Mouse (Mus musculus): ENCODE data around the gene Ccnt1. TPM values are rescaled to one million over a fixed set of nuclear protein-coding genes. Genes with fewer than 3 reads are reported as not detected.
A peak's percentile ranks its signal among the peaks of the same experiment; 100 is the strongest.

The Ccnt1 gene
- polyA plus RNA-seq, 1 experiment from 2014 or later: 34.0 TPM

- Histone ChIP-seq H3K27ac (replicated peaks in 1 of 2; ENCODE audit: control insufficient read depth in 1 of 2, insufficient read depth in 1 of 2, low read depth in 2 of 2, low read length in 2 of 2) (peak overlapping the region; percentile 92 to 98), H3K9me3 (ENCODE audit: control insufficient read depth, low read length) (no peaks in the 10 kb centered on the region), H3K4me1 (ENCODE audit: control insufficient read depth in 2 of 2, insufficient read depth in 2 of 2, low read length in 2 of 2) (peaks cover 60 to 74% of the 10 kb centered on the region in 2 experiments), H3K4me2 (ENCODE audit: low read length) (peak overlapping the region; percentile 90), H3K36me3 (ENCODE audit: control insufficient read depth, insufficient read depth, low read length) (peaks cover 56% of the 10 kb centered on the region), H3K27me3 (ENCODE audit: control insufficient read depth, insufficient read depth, low read length) (no peaks in the 10 kb centered on the region), H3K9ac (ENCODE audit: low read length) (peak overlapping the region; percentile 80), H3K4me3 (ENCODE audit: control insufficient read depth in 1 of 2, insufficient read depth in 1 of 2, low read depth in 1 of 2, low read length in 2 of 2) (peak overlapping the region in 1 of 2 experiments; percentile 45; a peak in 1 of 4 replicates)
- no peak for ATAC-seq (ENCODE audit: insufficient number of reproducible peaks, insufficient read depth, low FRiP score, low read depth)
- 84% methylated on average over 24 of the region's 24 CpGs for WGBS
Observed at GRCm38 (mm10) chr15:98604041-98604575, 33.4 kb upstream of the Ccnt1 start.

DNA sequence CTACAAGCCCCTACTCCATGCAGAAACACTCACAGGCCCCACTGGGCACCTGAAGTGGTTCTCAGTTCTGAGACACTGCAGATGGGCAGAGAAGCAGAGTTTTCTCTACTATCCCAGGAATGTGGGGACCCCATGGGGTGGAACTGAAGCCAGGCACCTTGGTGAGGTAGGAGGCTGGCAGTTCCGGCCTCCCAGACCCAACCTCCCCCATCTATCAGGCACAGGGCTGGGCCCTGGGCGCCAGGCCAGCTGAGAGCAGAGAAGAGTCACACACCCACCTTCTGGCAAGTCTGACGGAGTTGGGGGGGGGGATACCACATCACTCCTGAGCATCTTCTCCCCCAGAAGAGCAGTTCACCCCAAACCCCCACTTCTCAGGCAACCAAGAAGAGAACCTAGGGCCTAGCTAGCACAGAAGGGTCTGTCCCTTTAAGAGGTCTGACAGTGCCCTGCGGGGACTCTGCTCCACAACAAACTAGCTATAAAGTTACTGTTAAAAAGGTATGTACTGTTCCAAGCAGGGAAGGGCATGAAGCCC is 32.3 kb upstream of the Ccnt1 start:
- H3K36me3 ChIP-seq (ENCODE audit: control insufficient read depth, insufficient read depth, low read length): peaks cover 68% of the 10 kb centered on the region

DNA sequence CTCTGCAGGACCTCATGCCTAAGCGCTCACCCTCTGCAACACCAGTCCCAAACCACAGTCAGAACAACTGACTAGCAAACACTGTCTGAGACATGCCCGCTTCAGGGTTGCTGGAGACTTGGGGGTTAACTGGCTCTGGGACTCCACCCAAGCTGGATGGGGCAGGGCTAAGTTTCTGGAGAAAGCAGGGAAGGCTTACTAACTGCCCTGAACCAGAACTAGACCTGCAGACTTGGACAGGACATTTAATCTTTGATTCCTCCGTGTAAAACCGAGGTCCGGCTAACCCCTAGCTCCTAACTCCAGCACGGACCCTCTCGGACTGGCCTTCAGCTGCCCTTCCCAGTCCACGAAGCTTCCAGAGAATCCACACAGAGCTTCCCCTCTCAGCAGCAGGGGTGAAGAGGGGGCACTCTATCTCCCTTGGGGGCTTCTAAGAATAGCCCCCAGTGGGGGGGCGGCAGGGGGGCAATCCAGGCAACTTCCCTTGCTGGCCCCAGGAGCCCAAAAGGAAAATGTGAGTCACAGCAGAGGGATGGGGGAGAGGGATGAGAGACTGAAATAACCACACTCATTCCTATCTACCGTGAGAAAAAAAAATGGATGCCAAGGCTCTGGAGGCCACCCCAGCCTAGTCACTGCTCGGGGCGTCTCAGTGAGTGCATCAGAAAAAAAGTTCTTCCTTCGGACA is 31.6 kb upstream of the Ccnt1 start:
- peak overlapping the region; percentile 45 to 56 for H3K4me3 ChIP-seq (ENCODE audit: control insufficient read depth in 1 of 2, insufficient read depth in 1 of 2, low read depth in 1 of 2, low read length in 2 of 2)
- peaks cover 74% of the 10 kb centered on the region for H3K36me3 ChIP-seq (ENCODE audit: control insufficient read depth, insufficient read depth, low read length)
- peaks cover 60 to 74% of the 10 kb centered on the region in 2 experiments for H3K4me1 ChIP-seq (ENCODE audit: control insufficient read depth in 2 of 2, insufficient read depth in 2 of 2, low read length in 2 of 2)
- no peaks in the 10 kb centered on the region for H3K9me3 ChIP-seq (ENCODE audit: control insufficient read depth, low read length)
- H3K27ac ChIP-seq (replicated peaks in 1 of 2; ENCODE audit: control insufficient read depth in 1 of 2, insufficient read depth in 1 of 2, low read depth in 2 of 2, low read length in 2 of 2): peak overlapping the region; percentile 92 to 98
- H3K4me2 ChIP-seq (ENCODE audit: low read length): peak overlapping the region; percentile 90
- H3K9ac ChIP-seq (ENCODE audit: low read length): peak overlapping the region; percentile 80
- ATAC-seq (ENCODE audit: insufficient number of reproducible peaks, insufficient read depth, low FRiP score, low read depth): peak; percentile 58
- H3K27me3 ChIP-seq (ENCODE audit: control insufficient read depth, insufficient read depth, low read length): no peaks in the 10 kb centered on the region
- 6% methylated on average over 13 of the region's 13 CpGs for WGBS

More for the DNA sequence above, 32.3 kb upstream of the Ccnt1 start:
- WGBS: 3% methylated on average over 4 of the region's 4 CpGs
- Histone ChIP-seq H3K9ac (ENCODE audit: low read length) (peak overlapping the region; percentile 80), H3K9me3 (ENCODE audit: control insufficient read depth, low read length) (no peaks in the 10 kb centered on the region), H3K27me3 (ENCODE audit: control insufficient read depth, insufficient read depth, low read length) (no peaks in the 10 kb centered on the region), H3K4me2 (ENCODE audit: low read length) (peak overlapping the region; percentile 90), H3K4me3 (ENCODE audit: control insufficient read depth in 1 of 2, insufficient read depth in 1 of 2, low read depth in 1 of 2, low read length in 2 of 2) (peak overlapping the region; percentile 45 to 56), H3K27ac (replicated peaks in 1 of 2; ENCODE audit: control insufficient read depth in 1 of 2, insufficient read depth in 1 of 2, low read depth in 2 of 2, low read length in 2 of 2) (peak overlapping the region; percentile 92 to 98), H3K4me1 (ENCODE audit: control insufficient read depth in 2 of 2, insufficient read depth in 2 of 2, low read length in 2 of 2) (peaks cover 60 to 74% of the 10 kb centered on the region in 2 experiments)
- no peak for ATAC-seq (ENCODE audit: insufficient number of reproducible peaks, insufficient read depth, low FRiP score, low read depth)

GRCm38 (mm10) chr15:98601832-98602190 is 31.1 kb upstream of the Ccnt1 start:
- H3K27ac ChIP-seq (replicated peaks in 1 of 2; ENCODE audit: control insufficient read depth in 1 of 2, insufficient read depth in 1 of 2, low read depth in 2 of 2, low read length in 2 of 2): peak overlapping the region; percentile 92 to 98
- H3K9ac ChIP-seq (ENCODE audit: low read length): peak overlapping the region; percentile 80
- 14% methylated on average over 7 of the region's 7 CpGs for WGBS
- peak overlapping the region; percentile 90 for H3K4me2 ChIP-seq (ENCODE audit: low read length)
- H3K36me3 ChIP-seq (ENCODE audit: control insufficient read depth, insufficient read depth, low read length): peaks cover 79% of the 10 kb centered on the region
- H3K9me3 ChIP-seq (ENCODE audit: control insufficient read depth, low read length): no peaks in the 10 kb centered on the region
- H3K4me3 ChIP-seq (ENCODE audit: control insufficient read depth in 1 of 2, insufficient read depth in 1 of 2, low read depth in 1 of 2, low read length in 2 of 2): peak overlapping the region; percentile 45 to 56
- peaks cover 57 to 69% of the 10 kb centered on the region in 2 experiments for H3K4me1 ChIP-seq (ENCODE audit: control insufficient read depth in 2 of 2, insufficient read depth in 2 of 2, low read length in 2 of 2)
- no peaks in the 10 kb centered on the region for H3K27me3 ChIP-seq (ENCODE audit: control insufficient read depth, insufficient read depth, low read length)
- ATAC-seq (ENCODE audit: insufficient number of reproducible peaks, insufficient read depth, low FRiP score, low read depth): no peak

DNA sequence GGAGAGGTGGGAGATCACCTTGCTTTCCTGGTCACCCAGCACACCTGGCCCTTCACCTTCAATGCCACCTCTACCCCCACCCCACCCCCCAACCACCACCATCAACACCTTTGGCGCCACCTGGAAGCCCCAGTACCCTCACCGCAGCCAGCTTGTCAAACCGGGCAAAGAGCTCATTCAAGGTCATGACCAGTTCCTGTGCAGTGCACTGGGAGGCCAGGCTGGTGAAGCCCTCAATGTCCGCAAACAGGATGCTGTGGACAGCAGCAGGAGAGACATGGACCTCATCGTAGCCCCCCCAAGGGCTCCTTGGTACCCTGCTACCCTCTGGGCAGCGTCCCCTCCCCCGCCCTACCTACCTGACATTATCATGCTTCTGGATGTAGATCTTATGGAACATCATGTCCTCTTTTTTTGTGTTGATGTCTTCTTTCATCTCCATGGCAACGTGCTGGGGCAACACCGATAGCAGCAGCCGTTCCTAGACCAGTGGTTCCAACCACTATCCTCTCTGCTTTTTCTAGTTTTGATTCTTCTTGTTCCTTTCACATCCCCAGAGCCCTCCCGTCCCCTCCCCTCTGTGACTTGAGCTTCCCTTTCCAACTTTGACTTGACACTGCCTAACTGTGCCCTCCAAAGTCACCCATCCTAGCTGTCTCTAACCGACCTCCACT is 29.4 kb upstream of the Ccnt1 start:
- 68% methylated on average over 12 of the region's 12 CpGs for WGBS
- peak overlapping the region; percentile 90; the same call in 1 of the 2 replicates for H3K4me2 ChIP-seq (ENCODE audit: low read length)
- ATAC-seq (ENCODE audit: insufficient number of reproducible peaks, insufficient read depth, low FRiP score, low read depth): no peak
- no peak overlapping the region; the same call in 1 of the 2 replicates for H3K9ac ChIP-seq (ENCODE audit: low read length)
- peaks cover 96% of the 10 kb centered on the region for H3K36me3 ChIP-seq (ENCODE audit: control insufficient read depth, insufficient read depth, low read length)
- no peak overlapping the region for H3K4me3 ChIP-seq (ENCODE audit: control insufficient read depth in 1 of 2, insufficient read depth in 1 of 2, low read depth in 1 of 2, low read length in 2 of 2)
- no peak overlapping the region for H3K27ac ChIP-seq (replicated peaks in 1 of 2; ENCODE audit: control insufficient read depth in 1 of 2, insufficient read depth in 1 of 2, low read depth in 2 of 2, low read length in 2 of 2)
- peaks cover 48 to 54% of the 10 kb centered on the region in 2 experiments for H3K4me1 ChIP-seq (ENCODE audit: control insufficient read depth in 2 of 2, insufficient read depth in 2 of 2, low read length in 2 of 2)
- H3K9me3 ChIP-seq (ENCODE audit: control insufficient read depth, low read length): no peaks in the 10 kb centered on the region
- H3K27me3 ChIP-seq (ENCODE audit: control insufficient read depth, insufficient read depth, low read length): no peaks in the 10 kb centered on the region

DNA sequence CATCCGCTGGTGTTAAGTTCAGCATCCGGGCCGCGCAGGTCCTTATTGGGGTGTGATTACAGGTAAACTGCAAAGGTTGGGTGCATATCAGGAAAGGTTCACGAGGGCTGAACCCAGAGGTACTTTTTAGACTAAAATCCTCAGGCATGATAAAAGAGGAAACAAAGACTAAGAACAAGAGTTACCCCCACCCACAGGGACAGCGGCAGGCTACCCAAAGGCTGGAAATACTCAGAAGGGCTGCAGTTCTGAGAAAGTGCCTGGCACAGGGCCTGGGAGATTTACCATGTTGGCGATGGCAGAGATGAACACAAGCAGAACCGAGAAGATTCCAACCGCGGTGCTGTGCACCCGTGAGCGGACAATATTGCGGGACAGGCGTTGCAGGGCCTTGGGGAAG is 25.9 kb upstream of the Ccnt1 start:
- no peak overlapping the region for H3K4me3 ChIP-seq (ENCODE audit: control insufficient read depth in 1 of 2, insufficient read depth in 1 of 2, low read depth in 1 of 2, low read length in 2 of 2)
- H3K27ac ChIP-seq (replicated peaks in 1 of 2; ENCODE audit: control insufficient read depth in 1 of 2, insufficient read depth in 1 of 2, low read depth in 2 of 2, low read length in 2 of 2): no peak overlapping the region
- ATAC-seq (ENCODE audit: insufficient number of reproducible peaks, insufficient read depth, low FRiP score, low read depth): no peak
- peaks cover 100% of the 10 kb centered on the region for H3K36me3 ChIP-seq (ENCODE audit: control insufficient read depth, insufficient read depth, low read length)
- H3K4me1 ChIP-seq (ENCODE audit: control insufficient read depth in 2 of 2, insufficient read depth in 2 of 2, low read length in 2 of 2): peaks cover 14 to 19% of the 10 kb centered on the region in 2 experiments
- no peaks in the 10 kb centered on the region for H3K27me3 ChIP-seq (ENCODE audit: control insufficient read depth, insufficient read depth, low read length)
- 92% methylated on average over 14 of the region's 14 CpGs for WGBS
- no peak overlapping the region for H3K4me2 ChIP-seq (ENCODE audit: low read length)
- no peaks in the 10 kb centered on the region for H3K9me3 ChIP-seq (ENCODE audit: control insufficient read depth, low read length)
- no peak overlapping the region for H3K9ac ChIP-seq (ENCODE audit: low read length)

GRCm38 (mm10) chr15:98595049-98595448 is 24.3 kb upstream of the Ccnt1 start:
- WGBS: 88% methylated on average over 5 of the region's 5 CpGs
- no peak overlapping the region for H3K4me3 ChIP-seq (ENCODE audit: control insufficient read depth in 1 of 2, insufficient read depth in 1 of 2, low read depth in 1 of 2, low read length in 2 of 2)

More at GRCm38 (mm10) chr15:98595049-98595448, 24.3 kb upstream of the Ccnt1 start:
- Histone ChIP-seq H3K4me2 (ENCODE audit: low read length) (no peak overlapping the region), H3K9ac (ENCODE audit: low read length) (no peak overlapping the region), H3K4me1 (ENCODE audit: control insufficient read depth in 2 of 2, insufficient read depth in 2 of 2, low read length in 2 of 2) (peaks cover under 1 to 4% of the 10 kb centered on the region in 2 experiments; a peak in 2 of 4 replicates), H3K9me3 (ENCODE audit: control insufficient read depth, low read length) (no peaks in the 10 kb centered on the region), H3K27me3 (ENCODE audit: control insufficient read depth, insufficient read depth, low read length) (no peaks in the 10 kb centered on the region), H3K36me3 (ENCODE audit: control insufficient read depth, insufficient read depth, low read length) (peaks cover 100% of the 10 kb centered on the region), H3K27ac (replicated peaks in 1 of 2; ENCODE audit: control insufficient read depth in 1 of 2, insufficient read depth in 1 of 2, low read depth in 2 of 2, low read length in 2 of 2) (no peak overlapping the region)
- no peak for ATAC-seq (ENCODE audit: insufficient number of reproducible peaks, insufficient read depth, low FRiP score, low read depth)

Data from heart, embryonic 14.5 days (tissue).